Mouse (Mus musculus) mouse embryonic stem cell (cell line): ENCODE measurements around the gene Pten.
"Not testable (repeated sequence)": the region's sequence is repeated elsewhere in the genome, so short reads cannot be mapped to it uniquely, and the experiment has no call there.

ENCODE experiments used
- in situ Hi-C, 2 experiments: fragments of 300-500 bp; cut with MboI; formaldehyde crosslinking; loops; 1 replicate in 1 of 2; 3 replicates in 1 of 2; pipeline ENCODE4 v1.14.3; 2019 to 2020; ENCODE audit warnings: low sequenced_read_pairs in 2 of 2, low pct_unique_long_range_greater_than_20kb in 1 of 2, mixed read lengths in 1 of 2; ENCODE audit not compliant: unreplicated experiment in 1 of 2

Gene Pten

GRCm38 (mm10) chr19:32788016-32788415 is 30.7 kb downstream of the Pten start:
- in situ Hi-C loops, result not testable (repeated sequence)

GRCm38 (mm10) chr19:32789535-32789934 is 32.2 kb downstream of the Pten start:
- in situ Hi-C loops, result no loop called here

GRCm38 (mm10) chr19:32792610-32793009 is 35.3 kb downstream of the Pten start:
- in situ Hi-C loops, result no loop called here

GRCm38 (mm10) chr19:32793901-32794300 is 36.6 kb downstream of the Pten start:
- in situ Hi-C loops, result no loop called here

GRCm38 (mm10) chr19:32800557-32800956 is 43.3 kb downstream of the Pten start:
- in situ Hi-C loops, result no loop called here

GRCm38 (mm10) chr19:32804703-32805102 is 47.4 kb downstream of the Pten start:
- in situ Hi-C loops, result no loop called here

GRCm38 (mm10) chr19:32807610-32808009 is 50.3 kb downstream of the Pten start:
- in situ Hi-C loops, result no loop called here

GRCm38 (mm10) chr19:32808690-32809089 is 51.4 kb downstream of the Pten start:
- in situ Hi-C loops, result no loop called here

GRCm38 (mm10) chr19:32809117-32809516 is 51.8 kb downstream of the Pten start:
- in situ Hi-C loops, result no loop called here

- in situ Hi-C loops, result no loop called here
Observed at GRCm38 (mm10) chr19:32818759-32819158, 61.5 kb downstream of the Pten start.

- in situ Hi-C loops, result not testable (repeated sequence)
Observed at GRCm38 (mm10) chr19:32822959-32823358, 65.7 kb downstream of the Pten start.

GRCm38 (mm10) chr19:32826616-32827015 is 69.3 kb downstream of the Pten start:
- in situ Hi-C loops, result no loop called here

- in situ Hi-C loops, result no loop called here
Observed at GRCm38 (mm10) chr19:32829871-32830270, 72.6 kb downstream of the Pten start.

- in situ Hi-C loops, result no loop called here
Observed at GRCm38 (mm10) chr19:32831286-32831685, 74.0 kb downstream of the Pten start.

- in situ Hi-C loops, result no loop called here
Observed at GRCm38 (mm10) chr19:32840491-32840890, 83.2 kb downstream of the Pten start.

- in situ Hi-C loops, result no loop called here
Observed at GRCm38 (mm10) chr19:32844486-32844885, 87.2 kb downstream of the Pten start.

- in situ Hi-C loops, result no loop called here
Observed at GRCm38 (mm10) chr19:32848041-32848440, 90.7 kb downstream of the Pten start.

GRCm38 (mm10) chr19:32852306-32852705 is 95.0 kb downstream of the Pten start:
- in situ Hi-C loops, result no loop called here

- in situ Hi-C loops, result no loop called here
Observed at GRCm38 (mm10) chr19:32861675-32862575, 104.6 kb downstream of the Pten start.

GRCm38 (mm10) chr19:32866765-32867164 is 109.5 kb downstream of the Pten start:
- in situ Hi-C loops, result no loop called here
